Comparison of ENCODE assay signal across 34 mouse cellular contexts in genomic region chr8:121344486-121344885, GRCm38 (mm10).
DNase-seq lines count a peak whose midpoint lies in the region; ATAC-seq and TF ChIP-seq lines count a peak whose summit lies in the region.
"Had no signal": no experiment of that assay in that cellular context is flagged by ENCODE, and none has a peak within 500 bp of the region (broad histone marks: within the 10 kb centered on the region; RNA-seq: fewer than 3 reads in every experiment).

No protein-coding gene starts in this region.

- TF ChIP-seq POLR2A in cerebellum, adult 2 months (IDR thresholded peaks at IDR 0.05; ENCODE audit: borderline replicate concordance, insufficient read depth, low read length): no peak

- H3K27ac ChIP-seq in forebrain, embryonic 10.5 days: peak overlapping the region; percentile 30; the same call in 1 of the 2 replicates
- no peak overlapping the region for H3K27ac ChIP-seq in forebrain, embryonic 13.5 days
- H3K27ac ChIP-seq in cerebellum, adult 2 months (ENCODE audit: insufficient read depth, low read length): no peak overlapping the region
- H3K27ac ChIP-seq in liver, postnatal 0 days (ENCODE audit: low read depth): no peak overlapping the region
- H3K27ac ChIP-seq: embryonic facial prominence, embryonic 13.5 days; heart, embryonic 13.5 days; hindbrain, embryonic 10.5 days; hindbrain, embryonic 15.5 days; layer of hippocampus, adult 2 months; liver, embryonic 12.5 days; midbrain, embryonic 13.5 days had no signal

- no peaks in the 10 kb centered on the region for H3K36me3 ChIP-seq in forebrain, embryonic 10.5 days (replicated peaks)
- H3K36me3 ChIP-seq in forebrain, embryonic 13.5 days (ENCODE audit: poor library complexity, severe bottlenecking): no peaks in the 10 kb centered on the region
- H3K36me3 ChIP-seq in liver, postnatal 0 days (replicated peaks; ENCODE audit: insufficient read depth, low read length): no peaks in the 10 kb centered on the region
- H3K36me3 ChIP-seq: embryonic facial prominence, embryonic 13.5 days; heart, embryonic 13.5 days; hindbrain, embryonic 10.5 days; hindbrain, embryonic 15.5 days; liver, embryonic 12.5 days; midbrain, embryonic 13.5 days had no signal

- no peak overlapping the region for H3K4me2 ChIP-seq in forebrain, embryonic 13.5 days
- H3K4me2 ChIP-seq in liver, postnatal 0 days (ENCODE audit: low read depth, low read length): no peak overlapping the region
- H3K4me2 ChIP-seq: embryonic facial prominence, embryonic 13.5 days; heart, embryonic 13.5 days; hindbrain, embryonic 15.5 days; liver, embryonic 12.5 days; midbrain, embryonic 13.5 days had no signal

- no peaks in the 10 kb centered on the region for H3K9me3 ChIP-seq in forebrain, embryonic 10.5 days
- H3K9me3 ChIP-seq in forebrain, embryonic 13.5 days (replicated peaks): no peaks in the 10 kb centered on the region
- H3K9me3 ChIP-seq in liver, postnatal 0 days (ENCODE audit: low read length): no peaks in the 10 kb centered on the region
- H3K9me3 ChIP-seq: embryonic facial prominence, embryonic 13.5 days; heart, embryonic 13.5 days; hindbrain, embryonic 10.5 days; hindbrain, embryonic 15.5 days; liver, embryonic 12.5 days; megakaryocyte, embryonic 14.5 days; midbrain, embryonic 13.5 days had no signal

- H3K9ac ChIP-seq in forebrain, embryonic 13.5 days: no peak overlapping the region
- no peak overlapping the region for H3K9ac ChIP-seq in liver, postnatal 0 days (replicated peaks)
- H3K9ac ChIP-seq: embryonic facial prominence, embryonic 13.5 days; heart, embryonic 13.5 days; hindbrain, embryonic 15.5 days; liver, embryonic 12.5 days; midbrain, embryonic 13.5 days had no signal

- TF ChIP-seq CTCF in cerebellum, adult 2 months (IDR thresholded peaks at IDR 0.05; ENCODE audit: borderline replicate concordance, insufficient read depth, low read depth, low read length): no peak
- TF ChIP-seq CTCF in liver, postnatal 0 days (IDR thresholded peaks at IDR 0.05; ENCODE audit: low read depth): no peak

- ATAC-seq in forebrain, embryonic 13.5 days: no peak
- ATAC-seq in liver, postnatal 0 days: no peak
- ATAC-seq in activated CD4-positive, CD25-positive, alpha-beta regulatory T cell, adult 4 months: no peak
- ATAC-seq: forebrain, embryonic 14.5 days; inflammation-experienced regulatory T-cells, adult 6 months; liver, embryonic 12.5 days; lung, postnatal 0 days; midbrain, embryonic 13.5 days had no signal

- H3K4me1 ChIP-seq in forebrain, embryonic 10.5 days: peaks cover 47% of the 10 kb centered on the region
- no peaks in the 10 kb centered on the region for H3K4me1 ChIP-seq in forebrain, embryonic 13.5 days
- peaks cover 18% of the 10 kb centered on the region for H3K4me1 ChIP-seq in cerebellum, adult 2 months (ENCODE audit: control insufficient read depth, insufficient read depth, low read length)
- no peaks in the 10 kb centered on the region; the same call in 1 of the 2 replicates for H3K4me1 ChIP-seq in liver, postnatal 0 days (ENCODE audit: insufficient read depth)
- H3K4me1 ChIP-seq: megakaryocyte, embryonic 14.5 days; midbrain, embryonic 13.5 days had no signal

- no peak overlapping the region for H3K4me3 ChIP-seq in forebrain, embryonic 10.5 days
- no peak overlapping the region for H3K4me3 ChIP-seq in forebrain, embryonic 13.5 days
- no peak overlapping the region for H3K4me3 ChIP-seq in cerebellum, adult 2 months (replicated peaks; ENCODE audit: insufficient read depth, low read depth, low read length)
- H3K4me3 ChIP-seq in liver, postnatal 0 days (ENCODE audit: low read depth, low read length): no peak overlapping the region
- H3K4me3 ChIP-seq: embryonic facial prominence, embryonic 13.5 days; erythroblast, embryonic 14.5 days; heart, embryonic 13.5 days; hindbrain, embryonic 10.5 days; hindbrain, embryonic 15.5 days; layer of hippocampus, adult 2 months; liver, embryonic 12.5 days; megakaryocyte, embryonic 14.5 days; midbrain, embryonic 13.5 days had no signal

- no peak for DNase-seq in forebrain, embryonic 10.5 days (ENCODE audit: extremely low spot score, low spot score)
- DNase-seq in MN1 (ENCODE audit: low spot score): peak; percentile 38
- peak; percentile 34 to 56 for DNase-seq in cerebellum, adult 2 months
- peak; percentile 44 to 48 for DNase-seq in cerebellum, postnatal 14 days
- DNase-seq in liver, postnatal 0 days: no peak
- DNase-seq in urinary bladder, adult 18-20 months (ENCODE audit: low spot score in 2 of 2): no peak
- DNase-seq: adrenal gland, adult 2 months; adrenal gland, postnatal 36 days; embryo, embryonic 11 days; gastrocnemius, postnatal 25 days; heart, adult 11 months; heart, postnatal 10 days; kidney, adult 18-20 months; kidney, postnatal 36 days; lung, adult 18-20 months; lung, postnatal 4 days; retina, postnatal 1 day; right cerebral cortex, postnatal 25 days; thymus, adult 2 months; thymus, postnatal 36 days had no signal

- peaks cover 6% of the 10 kb centered on the region; the same call in 1 of the 2 replicates for H3K27me3 ChIP-seq in forebrain, embryonic 10.5 days (ENCODE audit: poor library complexity, severe bottlenecking)
- no peaks in the 10 kb centered on the region for H3K27me3 ChIP-seq in forebrain, embryonic 13.5 days
- no peaks in the 10 kb centered on the region for H3K27me3 ChIP-seq in cerebellum, adult 2 months (ENCODE audit: control insufficient read depth, insufficient read depth, low read length)
- no peaks in the 10 kb centered on the region for H3K27me3 ChIP-seq in liver, postnatal 0 days (ENCODE audit: insufficient read depth, low read length)
- H3K27me3 ChIP-seq: hindbrain, embryonic 15.5 days; midbrain, embryonic 13.5 days had no signal

- whole genome bisulfite sequencing in forebrain, embryonic 10.5 days: 92% methylated on average over 9 of the region's 9 CpGs
- WGBS in forebrain, embryonic 13.5 days: 87% methylated on average over 9 of the region's 9 CpGs
- 17% methylated on average over 9 of the region's 9 CpGs for WGBS in cerebellum, adult 2 months
- 78% methylated on average over 9 of the region's 9 CpGs for WGBS in liver, postnatal 0 days (ENCODE audit: insufficient replicate concordance)

- TF ChIP-seq EP300 in liver, postnatal 0 days (IDR thresholded peaks at IDR 0.05; ENCODE audit: low read depth): no peak

Comparison
In these comparisons a context has a peak if more than half of its experiments do, and no peak if none do; other contexts are left out.
1. DNase-seq: peak in MN1 (single experiment), cerebellum, adult 2 months (2 of 2) and cerebellum, postnatal 14 days (2 of 2); none in forebrain, embryonic 10.5 days (single experiment), liver, postnatal 0 days (single experiment) and urinary bladder, adult 18-20 months (0 of 2).